Mouse (Mus musculus) neutrophil, adult 5-6 weeks (primary cell): ENCODE measurements at regions not wholly inside any gene's neighbourhood (a gene's known extent, or its start where the extent isn't known, plus 50 kb on each side); places are given as distances from the start of the nearest gene placed in this dataset.

ENCODE experiments used
- ATAC-seq: fragments of 151-379, 151-347 bp; 2 replicates; pipeline ENCODE4 v1.8.0; 2017; ENCODE audit warnings: mild to moderate bottlenecking, moderate TSS enrichment; ENCODE audit not compliant: insufficient number of reproducible peaks, poor library complexity, low FRiP score, severe bottlenecking; ENCODE audit errors: extremely low read depth

- ATAC-seq, result no peak
Observed at GRCm38 (mm10) chr5:111644142-111644541, 89.6 kb upstream of the Gm26897 start.

GRCm38 (mm10) chr5:111644788-111645187, 88.9 kb upstream of the Gm26897 start:
- ATAC-seq, result no peak

- ATAC-seq, result no peak
Observed at GRCm38 (mm10) chr5:111647686-111648200, 86.0 kb upstream of the Gm26897 start.

GRCm38 (mm10) chr5:111648481-111648880, 85.2 kb upstream of the Gm26897 start:
- ATAC-seq, result no peak

GRCm38 (mm10) chr5:111649012-111649411, 84.7 kb upstream of the Gm26897 start:
- no peak for ATAC-seq

- ATAC-seq, result no peak
Observed at GRCm38 (mm10) chr5:111652472-111652871, 81.3 kb upstream of the Gm26897 start.

- no peak for ATAC-seq
Observed at GRCm38 (mm10) chr5:111656436-111656835, 77.3 kb upstream of the Gm26897 start.

GRCm38 (mm10) chr5:111657759-111658429, 75.8 kb upstream of the Gm26897 start:
- no peak for ATAC-seq

- ATAC-seq, result no peak
Observed at GRCm38 (mm10) chr5:111659229-111659628, 74.5 kb upstream of the Gm26897 start.

GRCm38 (mm10) chr5:111660447-111660846, 73.3 kb upstream of the Gm26897 start:
- no peak for ATAC-seq

- ATAC-seq, result no peak
Observed at GRCm38 (mm10) chr5:111660968-111661367, 72.8 kb upstream of the Gm26897 start.

GRCm38 (mm10) chr5:111661971-111662370, 71.8 kb upstream of the Gm26897 start:
- no peak for ATAC-seq

- no peak for ATAC-seq
Observed at GRCm38 (mm10) chr5:111663831-111664230, 69.9 kb upstream of the Gm26897 start.

- no peak for ATAC-seq
Observed at GRCm38 (mm10) chr5:111665406-111665805, 68.3 kb upstream of the Gm26897 start.

- ATAC-seq, result no peak
Observed at GRCm38 (mm10) chr5:111666007-111666406, 67.7 kb upstream of the Gm26897 start.

- no peak for ATAC-seq
Observed at GRCm38 (mm10) chr5:111667901-111668300, 65.8 kb upstream of the Gm26897 start.

GRCm38 (mm10) chr5:111669139-111669538, 64.6 kb upstream of the Gm26897 start:
- no peak for ATAC-seq

- no peak for ATAC-seq
Observed at GRCm38 (mm10) chr5:111671762-111672161, 62.0 kb upstream of the Gm26897 start.

- no peak for ATAC-seq
Observed at GRCm38 (mm10) chr5:111674976-111675672, 58.6 kb upstream of the Gm26897 start.

GRCm38 (mm10) chr5:111675673-111676261, 58.0 kb upstream of the Gm26897 start:
- ATAC-seq, result no peak
